ENCODE assay signal across 8 mouse cellular contexts in the genomic region with DNA sequence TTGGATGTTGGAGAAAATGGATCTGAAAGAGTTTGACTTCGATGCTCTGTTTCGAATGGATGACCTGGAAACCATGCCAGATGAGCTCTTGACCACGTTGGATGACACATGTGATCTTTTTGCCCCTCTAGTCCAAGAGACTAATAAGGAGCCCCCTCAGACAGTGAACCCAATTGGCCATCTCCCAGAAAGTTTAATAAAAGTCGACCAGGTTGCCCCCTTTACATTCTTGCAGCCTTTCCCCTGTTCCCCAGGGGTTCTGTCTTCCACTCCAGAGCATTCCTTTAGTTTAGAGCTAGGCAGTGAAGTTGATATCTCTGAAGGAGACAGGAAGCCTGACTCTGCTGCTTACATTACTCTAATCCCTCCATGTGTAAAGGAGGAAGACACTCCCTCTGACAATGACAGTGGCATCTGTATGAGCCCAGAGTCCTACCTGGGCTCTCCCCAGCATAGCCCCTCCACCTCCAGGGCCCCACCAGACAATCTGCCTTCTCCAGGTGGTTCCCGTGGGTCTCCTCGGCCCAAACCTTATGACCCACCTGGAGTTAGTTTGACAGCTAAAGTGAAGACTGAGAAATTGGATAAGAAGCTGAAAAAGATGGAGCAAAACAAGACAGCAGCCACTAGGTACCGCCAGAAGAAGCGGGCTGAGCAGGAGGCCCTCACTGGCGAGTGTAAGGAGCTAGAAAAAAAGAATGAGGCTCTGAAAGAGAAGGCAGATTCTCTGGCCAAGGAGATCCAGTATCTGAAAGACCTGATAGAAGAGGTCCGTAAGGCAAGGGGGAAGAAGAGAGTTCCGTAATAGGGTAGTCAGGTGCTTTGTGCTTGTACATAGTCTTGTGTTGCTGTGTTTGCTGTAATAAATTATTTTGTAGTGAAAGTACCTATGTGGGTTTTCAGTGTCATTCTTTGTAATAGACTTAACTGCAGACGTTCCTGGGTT. TPM values are rescaled to one million over a fixed set of nuclear protein-coding genes. Genes with fewer than 3 reads are reported as not detected.
A peak's percentile ranks its signal among the peaks of the same experiment; 100 is the strongest.
DNase-seq lines count a peak whose midpoint lies in the region; ATAC-seq lines count a peak whose summit lies in the region.

No protein-coding gene starts in this region.

- peak overlapping the region; percentile 99 for H3K4me3 ChIP-seq in forebrain, embryonic 13.5 days
- peak overlapping the region; percentile 92 for H3K4me3 ChIP-seq in liver, embryonic 15.5 days (replicated peaks)

- H3K9ac ChIP-seq in forebrain, embryonic 13.5 days, result peak overlapping the region; percentile 100
- peak overlapping the region; percentile 96 for H3K9ac ChIP-seq in liver, embryonic 15.5 days

- WGBS in forebrain, embryonic 13.5 days, result 65% methylated on average over 12 of the region's 12 CpGs
- 47% methylated on average over 12 of the region's 12 CpGs for WGBS in liver, embryonic 15.5 days (ENCODE audit: insufficient replicate concordance)

- no peaks in the 10 kb centered on the region for H3K27me3 ChIP-seq in forebrain, embryonic 13.5 days
- no peaks in the 10 kb centered on the region for H3K27me3 ChIP-seq in liver, embryonic 15.5 days

- H3K4me1 ChIP-seq in forebrain, embryonic 13.5 days, result peaks cover 44% of the 10 kb centered on the region
- H3K4me1 ChIP-seq in liver, embryonic 15.5 days (replicated peaks), result peaks cover 73% of the 10 kb centered on the region

- H3K36me3 ChIP-seq in forebrain, embryonic 13.5 days (ENCODE audit: poor library complexity, severe bottlenecking), result peaks cover 49% of the 10 kb centered on the region
- peaks cover 71% of the 10 kb centered on the region for H3K36me3 ChIP-seq in liver, embryonic 15.5 days (replicated peaks)

- peak overlapping the region; percentile 87 for H3K4me2 ChIP-seq in forebrain, embryonic 13.5 days
- H3K4me2 ChIP-seq in liver, embryonic 15.5 days, result peak overlapping the region; percentile 92

- no peak for ATAC-seq in forebrain, embryonic 13.5 days
- ATAC-seq in liver, embryonic 15.5 days (ENCODE audit: insufficient read depth), result no peak

- H3K27ac ChIP-seq in forebrain, embryonic 13.5 days, result peak overlapping the region; percentile 97
- H3K27ac ChIP-seq in liver, embryonic 15.5 days (replicated peaks), result peak overlapping the region; percentile 99

- DNase-seq in heart, adult 11 months, result peak; percentile 93
- no peak for DNase-seq in heart, postnatal 4 days
- DNase-seq in CD4-positive helper T cell, adult 2 months (ENCODE audit: low read depth, low spot score), result peak; percentile 27
- DNase-seq in layer of hippocampus, adult 8-10 months (ENCODE audit: low spot score in 2 of 2), result no peak
- DNase-seq in urinary bladder, postnatal 10 days (ENCODE audit: low spot score), result no peak
- no peak for DNase-seq in layer of hippocampus, postnatal 25 days (ENCODE audit: extremely low spot score in 1 of 2, low spot score in 1 of 2)

- no peaks in the 10 kb centered on the region for H3K9me3 ChIP-seq in forebrain, embryonic 13.5 days (replicated peaks)
- H3K9me3 ChIP-seq in liver, embryonic 15.5 days (replicated peaks), result no peaks in the 10 kb centered on the region

RNA-seq across cellular contexts. Expression of gene Atf4, which starts 1.9 kb away (rescaled TPM):
- total RNA-seq in heart, postnatal 4 days (2021), result 100 to 1,000 TPM; 119 to 131 TPM
- 129 and 138 TPM in 2 replicates for polyA plus RNA-seq in forebrain, embryonic 13.5 days (2015; fragmentation: Nextera tagmentation; extraction: Ambion mirVana)
- 130 and 134 TPM in 2 replicates for polyA plus RNA-seq in liver, embryonic 15.5 days (2015; fragmentation: Nextera tagmentation; extraction: Ambion mirVana)
- total RNA-seq in layer of hippocampus, adult 8-10 months (2022), result 100 to 1,000 TPM in 2 of 4 experiments, 10 to 100 TPM in 2; 97.7 to 104 (median 99.8) TPM
- 10 to 100 TPM; 91.2 to 93.1 TPM for total RNA-seq in layer of hippocampus, postnatal 25 days (2021)

RNA-seq across cellular contexts. Expression of gene Rps19bp1, which starts 7.2 kb away (rescaled TPM):
- 10 to 100 TPM; 26.1 to 27.2 TPM for total RNA-seq in heart, postnatal 4 days (2021)
- 62.0 and 63.8 TPM in 2 replicates for polyA plus RNA-seq in forebrain, embryonic 13.5 days (2015; fragmentation: Nextera tagmentation; extraction: Ambion mirVana)
- 24.4 and 26.2 TPM in 2 replicates for polyA plus RNA-seq in liver, embryonic 15.5 days (2015; fragmentation: Nextera tagmentation; extraction: Ambion mirVana)
- total RNA-seq in layer of hippocampus, adult 8-10 months (2022), result 10 to 100 TPM; 29.9 to 41.0 (median 34.0) TPM
- 10 to 100 TPM; 30.8 to 35.6 TPM for total RNA-seq in layer of hippocampus, postnatal 25 days (2021)

RNA-seq across cellular contexts. Expression of gene AC140267.1, which starts 21.3 kb away (rescaled TPM):
- 10 to 100 TPM; 20.3 to 24.3 TPM for total RNA-seq in heart, postnatal 4 days (2021)
- 2.7 TPM in 1 of 2 replicates, not detected in the other for polyA plus RNA-seq in forebrain, embryonic 13.5 days (2015; fragmentation: Nextera tagmentation; extraction: Ambion mirVana)
- not detected in 2 replicates for polyA plus RNA-seq in liver, embryonic 15.5 days (2015; fragmentation: Nextera tagmentation; extraction: Ambion mirVana)
- 10 to 100 TPM in 3 of 4 experiments, 1 to 10 TPM in 1; 7.2 to 42.3 (median 29.6) TPM for total RNA-seq in layer of hippocampus, adult 8-10 months (2022)
- total RNA-seq in layer of hippocampus, postnatal 25 days (2021), result 10 to 100 TPM in 1 of 2 experiments, 1 to 10 TPM in 1; 6.3 to 21.1 TPM

RNA-seq across cellular contexts. Expression of gene Mief1, which starts 23.1 kb away (rescaled TPM):
- total RNA-seq in heart, postnatal 4 days (2021), result 10 to 100 TPM; 38.0 to 38.3 TPM
- 39.6 and 40.3 TPM in 2 replicates for polyA plus RNA-seq in forebrain, embryonic 13.5 days (2015; fragmentation: Nextera tagmentation; extraction: Ambion mirVana)
- polyA plus RNA-seq in liver, embryonic 15.5 days (2015; fragmentation: Nextera tagmentation; extraction: Ambion mirVana), result 16.2 and 17.0 TPM in 2 replicates
- total RNA-seq in layer of hippocampus, adult 8-10 months (2022), result 10 to 100 TPM; 27.6 to 34.5 (median 32.5) TPM
- 10 to 100 TPM; 31.8 to 33.0 TPM for total RNA-seq in layer of hippocampus, postnatal 25 days (2021)

RNA-seq across cellular contexts. Expression of gene Cacna1i, which starts 30.1 kb away (rescaled TPM):
- total RNA-seq in heart, postnatal 4 days (2021), result under 1 TPM in 1 of 2 experiments, not detected in 1; 0.05 TPM
- polyA plus RNA-seq in forebrain, embryonic 13.5 days (2015; fragmentation: Nextera tagmentation; extraction: Ambion mirVana), result 0.25 and 0.39 TPM in 2 replicates
- polyA plus RNA-seq in liver, embryonic 15.5 days (2015; fragmentation: Nextera tagmentation; extraction: Ambion mirVana), result 0.01 TPM in 1 of 2 replicates, not detected in the other
- 10 to 100 TPM; 37.6 to 48.2 (median 41.8) TPM for total RNA-seq in layer of hippocampus, adult 8-10 months (2022)
- total RNA-seq in layer of hippocampus, postnatal 25 days (2021), result 10 to 100 TPM; 39.7 to 43.4 TPM

Comparison
In these comparisons a context has a peak if more than half of its experiments do, and no peak if none do; other contexts are left out.
1. DNase-seq: peak in heart, adult 11 months (single experiment) and CD4-positive helper T cell, adult 2 months (single experiment); none in heart, postnatal 4 days (single experiment), layer of hippocampus, adult 8-10 months (0 of 2), urinary bladder, postnatal 10 days (single experiment) and layer of hippocampus, postnatal 25 days (0 of 2).